Mouse (Mus musculus) liver, adult 2 months (tissue): ENCODE measurements at regions not wholly inside any gene's neighbourhood (a gene's known extent, or its start where the extent isn't known, plus 50 kb on each side); places are given as distances from the start of the nearest gene placed in this dataset.
"Not testable (repeated sequence)": the region's sequence is repeated elsewhere in the genome, so short reads cannot be mapped to it uniquely, and the experiment has no call there.

Experiments used
- DNase-seq: peaks from one replicate; pipeline ENCODE4 v3.0.0-alpha.2; 2011; ENCODE audit warnings: low read depth, low spot score; ENCODE audit errors: extremely low read depth
- H3K27ac ChIP-seq: fragments of 200-500 bp; replicated peaks from 2 replicates; pipeline ENCODE4 v1.5.1; 2012; ENCODE audit warnings: low read depth, mild to moderate bottlenecking, control low read depth, inconsistent platforms, low read length; ENCODE audit not compliant: insufficient read depth
- H3K27me3 ChIP-seq: fragments of 200-500 bp; 2 replicates; pipeline ENCODE4 v1.6.1; 2012; ENCODE audit warnings: mild to moderate bottlenecking, moderate library complexity, low read length, inconsistent platforms; ENCODE audit not compliant: control insufficient read depth, insufficient read depth
- H3K36me3 ChIP-seq: fragments of 200-500 bp; 2 replicates; pipeline ENCODE4 v1.6.1; 2012; ENCODE audit warnings: low read length, inconsistent platforms; ENCODE audit not compliant: control insufficient read depth, insufficient read depth
- H3K4me1 ChIP-seq: fragments of 200-500 bp; 2 replicates; pipeline ENCODE4 v1.6.1; 2011; ENCODE audit warnings: low read length; ENCODE audit not compliant: control insufficient read depth, insufficient read depth
- H3K4me3 ChIP-seq: fragments of 200-500 bp; 2 replicates; pipeline ENCODE4 v1.5.1; 2011; ENCODE audit warnings: low read depth, mild to moderate bottlenecking, control low read depth, low read length, moderate library complexity; ENCODE audit not compliant: insufficient read depth
- H3K79me2 ChIP-seq: fragments of 200-500 bp; 2 replicates; pipeline ENCODE4 v1.6.1; 2012; ENCODE audit warnings: inconsistent platforms, mild to moderate bottlenecking, low read length, moderate library complexity; ENCODE audit not compliant: control insufficient read depth, insufficient read depth
- H3K9ac ChIP-seq: fragments of 200-500 bp; 2 replicates; pipeline ENCODE4 v1.6.1; 2012; ENCODE audit warnings: low read depth, mild to moderate bottlenecking, control low read depth, inconsistent platforms, low read length
- CTCF ChIP-seq: fragments of 200-500 bp; IDR thresholded peaks from 2 replicates; pipeline ENCODE4 v1.5.1; 2011; ENCODE audit warnings: low read depth, low read length, control low read depth
- POLR2A ChIP-seq: fragments of 200-500 bp; IDR thresholded peaks from 2 replicates; pipeline ENCODE4 v1.6.1; 2011; ENCODE audit warnings: low read length, control low read depth; ENCODE audit not compliant: insufficient read depth; ENCODE audit errors: extremely low read depth
- WGBS: fragments of 180-500 bp; shearing (Covaris S2); methylation state at CpG from one replicate; pipeline ENCODE4 v1.1.7; 2018; 5-methylcytosine and 5-hydroxymethylcytosine counted together

DNA sequence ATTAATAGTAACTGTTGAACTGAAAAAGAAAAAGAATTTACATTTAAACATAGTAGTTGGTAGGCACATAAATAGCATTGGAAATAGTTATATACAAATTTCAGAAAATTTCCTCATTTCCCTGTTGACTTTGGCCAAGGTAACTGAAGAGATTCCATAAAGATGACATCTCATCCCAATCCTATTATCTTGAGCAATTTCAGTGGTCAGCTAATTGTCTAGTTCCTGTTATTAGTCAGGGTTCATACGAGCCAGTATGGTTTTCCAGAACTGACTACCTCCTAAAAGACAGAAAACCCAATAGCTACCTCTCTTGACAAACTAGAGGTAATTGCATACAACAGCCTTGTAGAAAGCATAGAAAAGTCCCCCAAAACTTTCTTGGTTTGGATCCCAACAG, 71.6 kb upstream of the Rmdn2 start:
- Histone ChIP-seq H3K4me3 (no peak overlapping the region), H3K4me1 (no peaks in the 10 kb centered on the region), H3K27ac (no peak overlapping the region), H3K9ac (no peak overlapping the region), H3K27me3 (no peaks in the 10 kb centered on the region), H3K79me2 (no peaks in the 10 kb centered on the region), H3K36me3 (no peaks in the 10 kb centered on the region)
- WGBS, result 60% methylated on average over 1 of the region's 1 CpGs
- TF ChIP-seq POLR2A (no peak), CTCF (no peak)
- no peak for DNase-seq

DNA sequence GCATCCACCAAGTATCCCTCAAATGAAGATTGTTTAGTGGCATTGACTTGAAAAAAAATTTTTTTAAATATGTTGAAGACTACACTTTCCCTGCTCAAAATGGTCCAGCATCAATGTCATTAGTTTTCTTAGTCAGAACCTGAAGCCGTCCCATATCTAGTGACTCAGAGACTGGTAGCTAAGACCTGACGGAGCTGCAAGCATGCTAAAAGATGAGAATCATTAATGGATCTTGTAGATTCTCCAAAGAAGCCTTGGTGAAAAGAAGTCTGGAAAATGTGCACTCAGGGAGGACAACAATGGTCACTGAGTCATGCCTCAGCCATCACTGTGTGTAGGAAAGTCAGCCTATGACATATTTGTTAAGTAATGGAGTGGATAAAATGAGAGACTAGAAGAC, 71.2 kb upstream of the Rmdn2 start:
- no peak for DNase-seq
- Histone ChIP-seq H3K4me1 (no peaks in the 10 kb centered on the region), H3K79me2 (no peaks in the 10 kb centered on the region), H3K27ac (no peak overlapping the region), H3K9ac (no peak overlapping the region), H3K4me3 (no peak overlapping the region), H3K27me3 (no peaks in the 10 kb centered on the region), H3K36me3 (no peaks in the 10 kb centered on the region)
- TF ChIP-seq POLR2A (no peak), CTCF (no peak)
- WGBS, result 96% methylated on average over 2 of the region's 2 CpGs

- Histone ChIP-seq H3K9ac (no peak overlapping the region), H3K4me1 (no peaks in the 10 kb centered on the region), H3K36me3 (no peaks in the 10 kb centered on the region), H3K79me2 (no peaks in the 10 kb centered on the region), H3K27me3 (no peaks in the 10 kb centered on the region), H3K27ac (peak overlapping the region; percentile 19), H3K4me3 (no peak overlapping the region)
- WGBS, result 46% methylated on average over 7 of the region's 7 CpGs
- no peak for TF ChIP-seq POLR2A
- no peak for TF ChIP-seq CTCF
- no peak for DNase-seq
Measured at GRCm38 (mm10) chr17:79543907-79544522, 67.6 kb upstream of the Rmdn2 start.

DNA sequence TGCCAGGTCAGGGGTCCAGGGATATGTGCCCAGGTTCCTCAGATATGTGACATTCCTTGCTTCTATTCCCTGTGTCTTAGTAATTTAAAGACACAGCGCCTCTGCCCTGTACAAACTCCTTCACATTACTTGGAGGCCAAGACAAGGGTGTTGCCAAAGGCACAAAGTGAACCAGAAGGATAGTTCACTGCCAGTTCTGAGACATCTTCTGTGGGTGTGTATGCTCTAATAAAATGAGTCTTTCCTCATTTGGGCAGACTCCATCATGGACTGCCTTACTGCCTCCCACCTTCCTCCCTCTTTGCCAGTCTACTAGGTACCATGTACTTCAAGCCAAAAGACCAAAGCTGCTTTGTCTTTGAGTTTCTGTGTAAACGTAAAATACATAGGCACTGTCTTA, 65.8 kb upstream of the Rmdn2 start:
- WGBS, result 87% methylated on average over 2 of the region's 2 CpGs
- Histone ChIP-seq H3K4me1 (no peaks in the 10 kb centered on the region), H3K79me2 (no peaks in the 10 kb centered on the region), H3K9ac (no peak overlapping the region), H3K4me3 (no peak overlapping the region), H3K27ac (no peak overlapping the region), H3K36me3 (no peaks in the 10 kb centered on the region), H3K27me3 (no peaks in the 10 kb centered on the region)
- no peak for DNase-seq
- TF ChIP-seq POLR2A, result no peak
- no peak for TF ChIP-seq CTCF

- Histone ChIP-seq H3K4me3 (no peak overlapping the region), H3K9ac (no peak overlapping the region), H3K36me3 (no peaks in the 10 kb centered on the region), H3K27me3 (no peaks in the 10 kb centered on the region; the same call in 1 of the 2 replicates), H3K27ac (no peak overlapping the region), H3K4me1 (no peaks in the 10 kb centered on the region), H3K79me2 (no peaks in the 10 kb centered on the region)
- 91% methylated on average over 2 of the region's 2 CpGs for WGBS
- TF ChIP-seq CTCF, result no peak
- TF ChIP-seq POLR2A, result no peak
- DNase-seq, result no peak
Measured at GRCm38 (mm10) chr17:79547075-79547474, 64.6 kb upstream of the Rmdn2 start.

- H3K27me3 ChIP-seq, result no peaks in the 10 kb centered on the region; the same call in 1 of the 2 replicates
- no peak for TF ChIP-seq CTCF
- no peak for TF ChIP-seq POLR2A
- H3K4me3 ChIP-seq, result no peak overlapping the region
- no peak overlapping the region for H3K27ac ChIP-seq
- H3K79me2 ChIP-seq, result no peaks in the 10 kb centered on the region
- DNase-seq, result peak; percentile 30
- 80% methylated on average over 3 of the region's 3 CpGs for WGBS
- H3K36me3 ChIP-seq, result no peaks in the 10 kb centered on the region
- no peak overlapping the region for H3K9ac ChIP-seq
- H3K4me1 ChIP-seq, result no peaks in the 10 kb centered on the region
Measured at GRCm38 (mm10) chr17:79547524-79547923, 64.1 kb upstream of the Rmdn2 start.

- not testable (repeated sequence) for H3K36me3 ChIP-seq, H3K4me1 ChIP-seq, H3K4me3 ChIP-seq, H3K27me3 ChIP-seq, H3K27ac ChIP-seq, H3K9ac ChIP-seq, H3K79me2 ChIP-seq, DNase-seq
- 55% methylated on average over 1 of the region's 1 CpGs for WGBS
Measured at GRCm38 (mm10) chr17:79550409-79550808, 61.3 kb upstream of the Rmdn2 start.
